Mouse (Mus musculus) ES-E14 (cell line): ENCODE measurements around the gene Gm5901.

Source experiments
- CHD2 ChIP-seq: IDR thresholded peaks from 2 replicates; pipeline ENCODE4 v1.6.1; 2014; ENCODE audit warnings: mild to moderate bottlenecking, low read depth, low read length, inconsistent platforms
- ZC3H11A ChIP-seq: IDR thresholded peaks from 2 replicates; pipeline ENCODE4 v1.6.1; 2012; ENCODE audit warnings: low read depth, mild to moderate bottlenecking, inconsistent platforms, low read length, borderline replicate concordance

GRCm38 (mm10) chr7:105367930-105368329 is 6.9 kb upstream of the Gm5901 start, which contains the start of gene Olfr692:
- TF ChIP-seq CHD2: no peak
- no peak for TF ChIP-seq ZC3H11A
